Mouse (Mus musculus) heart, postnatal 36 days (tissue): ENCODE measurements at regions not wholly inside any gene's neighbourhood (a gene's known extent, or its start where the extent isn't known, plus 50 kb on each side); places are given as distances from the start of the nearest gene placed in this dataset.

Experiments used
- DNase-seq, 2 experiments: peaks; one replicate each; pipeline ENCODE4 v3.0.0; 2021 to 2022
- intact Hi-C: fragments of 180-260 bp; cut with DNase I; formaldehyde crosslinking; loops from one replicate; pipeline ENCODE4 v1.15.1; 2025

GRCm38 (mm10) chr17:85780477-85780876 lies 92.4 kb upstream of the Six2 start:
- DNase-seq, result no peak
- intact Hi-C loops, result no loop called here

GRCm38 (mm10) chr17:85776876-85777275 lies 88.8 kb upstream of the Six2 start:
- intact Hi-C loops, result no loop called here
- DNase-seq, result no peak

GRCm38 (mm10) chr17:85768341-85768740 lies 80.3 kb upstream of the Six2 start:
- no peak for DNase-seq
- intact Hi-C loops, result no loop called here

- intact Hi-C loops, result no loop called here
- no peak for DNase-seq
These were observed 79.3 kb upstream of the Six2 start for GRCm38 (mm10) chr17:85767201-85767862.

GRCm38 (mm10) chr17:85766556-85766955 lies 78.5 kb upstream of the Six2 start:
- DNase-seq, result no peak
- intact Hi-C loops, result no loop called here

- intact Hi-C loops, result no loop called here
- no peak for DNase-seq
These were observed 70.6 kb upstream of the Six2 start for GRCm38 (mm10) chr17:85758581-85759098.

- intact Hi-C loops, result no loop called here
- no peak for DNase-seq
These were observed 69.6 kb upstream of the Six2 start for GRCm38 (mm10) chr17:85757647-85758046.

- intact Hi-C loops, result no loop called here
- DNase-seq, result no peak
These were observed 67.5 kb upstream of the Six2 start for GRCm38 (mm10) chr17:85755557-85755956.

GRCm38 (mm10) chr17:85748649-85749081 lies 60.6 kb upstream of the Six2 start:
- no peak for DNase-seq
- intact Hi-C loops, result no loop called here

GRCm38 (mm10) chr17:85747976-85748648 lies 60.0 kb upstream of the Six2 start:
- intact Hi-C loops, result no loop called here
- DNase-seq, result no peak
